Mouse (Mus musculus): ENCODE results near the gene U90926. TPM values are rescaled to one million over a fixed set of nuclear protein-coding genes. Genes with fewer than 3 reads are reported as not detected.
A peak's percentile ranks its signal among the peaks of the same experiment; 100 is the strongest.

U90926 gene
- total RNA-seq, 1 experiment from 2014 or later: not detected

- DNase-seq: no peak
These were observed 3.9 kb upstream of the U90926 start for GRCm38 (mm10) chr5:92218915-92219793.

DNA sequence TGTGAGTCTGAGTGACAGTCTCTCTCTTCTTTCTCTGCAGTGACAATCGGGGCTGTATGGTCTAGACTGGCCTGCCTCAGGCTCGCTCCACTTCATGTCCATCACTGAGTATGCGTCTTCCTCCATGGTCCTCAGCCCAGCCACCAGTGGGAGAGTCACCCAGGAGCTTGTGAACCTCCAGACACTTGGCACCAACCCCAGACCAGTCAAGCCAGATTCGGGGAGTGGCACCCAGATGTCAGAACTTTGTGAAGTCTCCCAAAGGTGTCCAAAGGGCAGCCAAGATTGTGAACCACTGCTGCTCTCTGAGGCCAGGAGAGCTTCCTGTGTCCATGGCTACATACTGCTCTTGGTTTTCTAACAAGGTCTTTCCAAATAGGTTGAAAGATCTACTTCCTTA is 3.0 kb downstream of the U90926 start:
- DNase-seq: peak; percentile 62

- no peak for DNase-seq
These were observed 5.0 kb downstream of the U90926 start for GRCm38 (mm10) chr5:92210205-92210604.

GRCm38 (mm10) chr5:92206121-92206520 is 9.1 kb downstream of the U90926 start:
- DNase-seq: no peak

GRCm38 (mm10) chr5:92205706-92206105 is 9.5 kb downstream of the U90926 start:
- DNase-seq: peak; percentile 61

- no peak for DNase-seq
These were observed 10.0 kb downstream of the U90926 start for GRCm38 (mm10) chr5:92205184-92205583.

DNA sequence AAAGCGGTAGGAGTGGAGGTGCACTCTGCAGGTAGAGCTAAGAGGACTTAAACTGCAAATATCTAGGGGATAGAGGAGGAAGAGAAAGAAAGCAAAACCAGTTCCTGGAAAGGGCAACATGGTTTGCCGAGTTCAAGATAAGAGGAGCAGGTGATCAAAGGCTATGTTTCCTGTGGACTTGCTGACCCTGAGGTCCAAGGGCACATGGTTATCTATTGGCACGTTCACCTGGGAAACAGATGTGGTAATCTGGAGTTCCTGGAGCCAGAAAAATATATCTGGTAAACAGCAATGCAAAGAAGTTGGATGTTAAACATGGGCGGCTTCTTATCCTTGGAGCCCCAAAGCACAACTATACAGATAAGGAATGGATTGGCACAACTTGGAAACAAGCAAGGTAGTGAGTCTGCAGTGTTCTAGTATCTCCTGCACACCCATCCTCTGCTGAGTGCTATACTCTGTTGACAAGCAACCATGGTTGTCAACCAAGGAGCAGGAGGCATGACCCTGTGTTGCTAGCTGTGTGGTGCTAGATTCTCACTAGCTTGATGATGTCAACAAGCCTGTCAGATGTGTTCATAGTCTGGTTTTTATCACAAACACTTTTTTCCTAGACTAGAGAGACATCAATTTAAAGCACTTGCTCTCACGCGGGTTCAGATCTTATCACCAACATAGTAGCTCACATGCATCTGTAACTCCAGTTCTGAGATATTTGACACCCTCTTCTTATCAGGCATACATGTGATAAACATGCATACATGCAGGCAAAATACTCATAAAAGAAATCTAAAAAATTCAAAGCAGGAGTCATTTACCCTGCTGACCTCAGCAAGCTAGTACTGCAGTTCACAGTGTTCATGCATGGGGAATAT is 10.8 kb downstream of the U90926 start:
- no peak for DNase-seq

GRCm38 (mm10) chr5:92198266-92198665 is 16.9 kb downstream of the U90926 start:
- peak; percentile 27 for DNase-seq

GRCm38 (mm10) chr5:92196895-92197811 is 18.1 kb downstream of the U90926 start:
- peak; percentile 39 for DNase-seq

- DNase-seq: peak; percentile 79
These were observed 19.5 kb downstream of the U90926 start for GRCm38 (mm10) chr5:92195716-92196115.

DNA sequence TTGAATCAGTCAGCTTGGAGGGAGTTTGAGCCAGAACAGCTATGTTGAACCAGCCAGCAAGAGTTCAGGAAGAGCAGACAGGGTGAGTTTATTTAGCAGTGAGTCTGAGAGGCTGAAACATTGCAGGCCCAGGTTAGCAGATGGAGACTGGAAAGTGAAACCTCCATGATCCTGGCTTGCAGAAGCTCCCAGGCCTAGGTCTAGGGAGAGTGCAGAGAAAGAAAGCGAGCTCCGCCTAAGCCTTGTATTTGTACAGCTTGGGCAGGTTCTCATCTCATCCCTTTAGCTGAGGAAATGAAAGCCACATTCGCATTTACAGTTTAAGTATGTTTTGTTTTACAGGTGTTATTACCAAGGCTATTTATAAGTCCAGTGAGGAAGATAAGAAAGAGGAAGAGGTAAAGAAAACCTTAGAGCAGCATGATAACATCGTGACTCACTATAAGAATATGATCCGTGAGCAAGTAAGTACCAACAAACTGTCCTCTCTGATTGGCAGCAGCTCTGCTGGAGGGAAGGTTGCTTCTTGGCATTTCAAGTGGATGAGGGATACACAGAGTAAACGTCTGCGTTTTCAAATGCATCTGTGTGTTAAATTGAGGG is 26.2 kb downstream of the U90926 start:
- DNase-seq: no peak

GRCm38 (mm10) chr5:92183071-92183830 is 32.0 kb downstream of the U90926 start:
- no peak for DNase-seq

DNA sequence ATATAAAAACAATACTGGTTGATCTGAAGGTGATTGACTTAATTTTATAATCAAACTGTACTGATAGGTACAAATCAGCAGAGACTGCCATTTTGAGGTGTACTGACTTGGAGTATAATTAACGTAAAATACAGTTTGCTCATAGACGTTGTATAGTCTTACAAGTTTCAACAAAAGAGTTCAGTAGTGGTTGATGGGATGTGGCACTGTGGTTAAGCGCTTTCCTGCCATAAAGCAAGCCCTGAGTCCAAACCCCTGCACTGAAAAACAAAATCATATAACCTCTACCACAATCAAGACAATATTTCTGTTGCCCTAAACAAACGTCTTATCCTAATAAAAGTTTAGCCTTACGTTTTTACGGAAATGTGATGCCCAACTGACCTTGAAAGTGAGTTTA is 49.2 kb downstream of the U90926 start:
- no peak for DNase-seq

Other genes with a start within 250 kb of the U90926 start
- not detected in 2 replicates for gene Odaph, start 227.9 kb downstream of the U90926 start, total RNA-seq (2021)
- 4.4 and 5.1 TPM in 2 replicates for gene Cdkl2, start 171.5 kb downstream of the U90926 start, total RNA-seq (2021)
- gene G3bp2, start 131.7 kb downstream of the U90926 start, total RNA-seq (2021): 105 and 123 TPM in 2 replicates
- 72.1 and 77.0 TPM in 2 replicates for gene Uso1, start 77.5 kb downstream of the U90926 start, total RNA-seq (2021)
- 0.22 TPM in 1 of 2 replicates, not detected in the other for gene Ppef2, start 40.9 kb upstream of the U90926 start, total RNA-seq (2021)
- gene Naaa, start 62.8 kb upstream of the U90926 start, total RNA-seq (2021): 19.6 and 26.8 TPM in 2 replicates
- 30.5 and 42.2 TPM in 2 replicates for gene Sdad1, start 95.1 kb upstream of the U90926 start, total RNA-seq (2021)
- 1.0 and 2.1 TPM in 2 replicates for gene Cxcl9, start 112.7 kb upstream of the U90926 start, total RNA-seq (2021)
- 91.5 and 131 TPM in 2 replicates for gene Art3, start 116.4 kb upstream of the U90926 start, total RNA-seq (2021)
- gene Cxcl10, start 133.5 kb upstream of the U90926 start, total RNA-seq (2021): 0.52 and 3.2 TPM in 2 replicates
- 37.2 and 42.1 TPM in 2 replicates for gene Nup54, start 219.8 kb upstream of the U90926 start, total RNA-seq (2021)

All from adrenal gland, postnatal 14 days (tissue).